Mouse (Mus musculus) olfactory bulb, adult 2 months (tissue): Measurements from ENCODE around the gene Socs1. TPM values are rescaled to one million over a fixed set of nuclear protein-coding genes. Genes with fewer than 3 reads are reported as not detected.

ENCODE experiments used
- H3K27ac ChIP-seq: fragments of 200-500 bp; 2 replicates; pipeline ENCODE4 v1.5.1; 2012; ENCODE audit warnings: low read depth, low read length; ENCODE audit not compliant: insufficient read depth
- H3K4me1 ChIP-seq: fragments of 200-500 bp; 2 replicates; pipeline ENCODE4 v1.6.1; 2012; ENCODE audit warnings: low read length; ENCODE audit not compliant: control insufficient read depth, insufficient read depth
- H3K4me3 ChIP-seq: fragments of 200-500 bp; 2 replicates; pipeline ENCODE4 v1.5.1; 2012; ENCODE audit warnings: mild to moderate bottlenecking, low read depth, low read length, moderate library complexity; ENCODE audit not compliant: insufficient read depth
- CTCF ChIP-seq: fragments of 200-500 bp; IDR thresholded peaks from 2 replicates; pipeline ENCODE4 v1.5.1; 2012; ENCODE audit warnings: low read depth, mild to moderate bottlenecking, low read length, moderate library complexity; ENCODE audit not compliant: insufficient read depth
- POLR2A ChIP-seq: fragments of 200-500 bp; IDR thresholded peaks from 2 replicates; pipeline ENCODE4 v1.6.1; 2012; ENCODE audit warnings: mild to moderate bottlenecking, low read depth, low read length, moderate library complexity; ENCODE audit not compliant: insufficient read depth
- WGBS: fragments of 180-500 bp; shearing (Covaris S2); methylation state at CpG from one replicate; pipeline ENCODE4 v1.1.7; 2018; 5-methylcytosine and 5-hydroxymethylcytosine counted together
- polyA plus RNA-seq: library from polyadenylated mRNA; stranded (reverse); fragments of >200 nt; gene quantifications from 2 replicates; pipeline ENCODE4 v1.2.4, GENCODE M21; 2012; ENCODE audit warnings: low replicate concordance; ENCODE audit not compliant: missing spikeins, insufficient read depth, insufficient read length

Socs1 gene
- polyA plus RNA-seq, 1 experiment = not detected

DNA sequence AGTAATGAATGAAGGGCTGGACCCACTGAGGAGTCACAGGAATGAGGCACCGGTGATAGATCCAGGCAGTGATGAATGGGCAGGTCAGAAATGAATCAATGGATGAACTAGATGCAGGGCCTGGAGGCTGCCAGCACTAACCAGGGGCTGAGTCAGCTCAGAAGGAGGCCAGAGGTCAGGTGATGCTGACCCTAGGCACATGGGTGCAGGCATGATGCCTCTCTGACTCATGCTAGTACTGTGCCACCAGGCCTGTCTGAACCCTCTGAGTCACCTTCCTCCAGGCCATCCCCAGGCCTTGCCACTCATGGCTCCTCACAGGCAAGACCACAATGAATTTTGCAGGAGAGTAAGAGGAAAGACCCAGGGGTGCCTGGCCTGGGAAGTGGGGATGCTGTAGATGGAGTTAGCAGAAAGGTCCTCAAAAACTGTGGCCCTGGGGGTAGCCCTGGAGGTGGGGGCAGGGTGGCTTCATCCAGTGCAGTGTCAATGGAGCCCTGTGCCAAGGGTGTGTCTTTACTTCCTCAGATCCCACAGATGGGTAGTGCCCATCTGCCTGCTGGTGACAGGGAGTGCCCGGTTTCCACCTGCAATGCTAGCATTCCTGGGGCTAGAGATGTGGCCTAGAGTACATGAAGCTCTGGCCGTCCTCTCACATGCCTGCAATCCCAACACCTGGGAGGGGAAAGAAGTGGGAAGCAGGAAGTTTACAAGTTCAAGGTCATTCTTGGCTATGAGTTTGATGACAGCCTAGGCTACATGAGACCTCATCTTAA lies 30.6 kb downstream of the Socs1 start:
- H3K27ac ChIP-seq = no peak overlapping the region
- no peak overlapping the region for H3K4me3 ChIP-seq
- peaks cover 5% of the 10 kb centered on the region for H3K4me1 ChIP-seq
- TF ChIP-seq CTCF = no peak
- no peak for TF ChIP-seq POLR2A
- whole genome bisulfite sequencing = 89% methylated on average over 3 of the region's 3 CpGs

DNA sequence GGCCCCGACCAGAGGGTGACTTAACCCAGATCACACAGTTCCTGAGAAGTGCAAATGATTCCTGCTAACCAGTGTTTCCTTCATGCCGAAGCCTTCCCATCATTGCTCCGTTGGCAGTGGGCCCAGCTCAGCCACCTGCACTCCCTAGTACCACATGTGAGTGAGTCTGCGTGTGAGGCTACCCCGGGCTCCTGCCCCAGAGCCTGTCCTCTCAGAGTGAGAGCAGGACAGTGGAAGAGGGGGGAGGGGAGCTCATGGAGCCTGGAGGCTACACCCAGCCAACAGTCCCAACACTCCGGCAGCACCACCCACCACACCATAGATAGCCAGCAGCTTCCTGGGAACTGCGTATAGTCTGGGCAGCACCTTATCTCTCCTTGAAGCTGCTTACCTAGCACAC lies 35.5 kb downstream of the Socs1 start:
- 40% methylated on average over 7 of the region's 7 CpGs for WGBS
- H3K27ac ChIP-seq = no peak overlapping the region
- H3K4me1 ChIP-seq = peaks cover 11% of the 10 kb centered on the region
- H3K4me3 ChIP-seq = no peak overlapping the region
- TF ChIP-seq CTCF (no peak), POLR2A (no peak)

DNA sequence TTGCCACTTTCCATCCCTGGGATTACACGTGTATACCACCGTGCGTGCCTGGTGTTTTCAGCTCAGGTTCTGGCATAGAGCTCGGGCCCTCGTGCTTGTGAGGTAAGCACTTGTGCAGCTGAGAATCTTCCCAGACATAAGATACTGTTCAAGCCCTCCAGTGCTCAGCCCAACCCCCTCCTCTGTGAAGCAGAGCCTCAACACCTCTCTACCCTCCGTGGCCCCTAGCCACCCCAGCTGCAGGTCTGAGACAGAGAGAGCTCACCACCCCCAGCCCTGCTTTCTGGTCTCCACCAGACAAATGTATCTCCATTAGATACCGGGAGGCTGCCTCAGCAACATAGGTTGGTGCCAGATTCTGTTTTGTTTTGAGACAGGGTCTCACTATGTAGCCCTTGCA lies 36.1 kb downstream of the Socs1 start:
- no peak for TF ChIP-seq CTCF
- TF ChIP-seq POLR2A = no peak
- H3K27ac ChIP-seq = no peak overlapping the region
- H3K4me3 ChIP-seq = no peak overlapping the region
- H3K4me1 ChIP-seq = peaks cover 11% of the 10 kb centered on the region
- 69% methylated on average over 7 of the region's 7 CpGs for WGBS

DNA sequence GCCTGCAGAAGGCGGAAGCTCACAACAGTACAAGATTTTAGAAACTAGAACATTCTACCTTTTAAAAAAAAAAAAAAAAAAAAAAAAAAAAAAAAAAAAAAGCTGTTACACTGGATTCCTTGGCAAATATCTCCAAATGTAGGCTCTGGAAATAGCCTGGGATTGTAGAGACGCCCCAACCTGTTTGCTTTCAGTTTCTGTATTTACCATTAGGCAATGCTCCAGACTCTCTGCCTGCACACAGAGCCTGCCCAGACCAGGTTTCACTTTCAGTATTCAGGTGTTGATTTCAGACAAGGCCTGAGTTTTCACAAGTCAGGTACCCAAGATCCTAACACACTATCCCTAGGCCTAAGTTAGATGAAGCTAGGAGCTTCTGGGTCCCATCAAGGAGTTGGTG lies 44.3 kb downstream of the Socs1 start:
- TF ChIP-seq POLR2A (no peak), CTCF (no peak)
- H3K4me3 ChIP-seq = no peak overlapping the region
- 89% methylated on average over 2 of the region's 2 CpGs for WGBS
- H3K27ac ChIP-seq = no peak overlapping the region
- peaks cover 7% of the 10 kb centered on the region for H3K4me1 ChIP-seq

DNA sequence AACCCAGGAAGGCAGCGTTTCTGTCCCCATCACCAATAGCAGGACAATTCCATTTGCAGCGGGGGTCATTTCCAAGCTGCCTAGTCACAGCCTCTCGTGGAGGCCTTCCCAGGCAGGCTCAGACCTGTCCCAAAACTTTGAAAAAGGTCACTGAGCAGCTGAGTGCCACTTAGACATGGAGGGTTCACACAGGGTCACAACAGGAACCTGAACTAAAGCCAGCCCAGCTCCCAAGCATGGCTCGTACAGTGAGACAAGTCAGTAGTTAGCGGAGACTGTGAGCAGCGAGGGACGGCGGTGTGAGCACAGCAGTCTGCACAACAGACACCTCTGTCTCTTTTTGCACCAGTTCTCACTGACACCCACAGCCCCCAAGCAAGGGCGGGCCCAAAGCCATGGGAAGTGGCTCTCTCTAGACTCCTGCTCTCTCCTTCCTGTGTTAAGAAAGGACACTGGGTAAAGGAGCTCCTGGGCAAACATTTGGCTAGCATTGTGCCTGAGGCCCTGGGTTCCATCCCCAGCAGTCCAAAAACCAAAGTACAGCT lies 45.4 kb downstream of the Socs1 start:
- Histone ChIP-seq H3K27ac (no peak overlapping the region), H3K4me1 (peaks cover 7% of the 10 kb centered on the region), H3K4me3 (no peak overlapping the region)
- WGBS = 66% methylated on average over 9 of the region's 9 CpGs
- TF ChIP-seq POLR2A = no peak
- TF ChIP-seq CTCF = no peak

DNA sequence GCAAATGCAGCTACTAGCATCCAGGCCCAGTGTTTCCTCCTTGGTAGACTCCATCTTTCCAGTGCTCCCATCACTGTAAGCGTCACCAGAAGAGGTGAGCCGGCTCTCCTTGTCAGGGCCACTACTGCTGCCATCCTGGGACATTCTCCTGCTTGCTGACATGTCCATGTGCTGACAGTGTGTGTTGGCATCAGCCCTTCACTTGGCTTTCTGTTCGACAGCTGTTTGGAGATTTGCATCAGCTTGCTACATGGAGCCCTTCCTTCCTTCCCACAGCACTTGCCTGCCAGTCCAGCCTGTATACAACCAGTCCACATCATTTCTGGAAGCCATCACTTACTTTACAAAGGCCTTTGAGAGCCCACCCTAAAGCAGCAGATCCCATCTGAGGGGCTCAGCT lies 46.5 kb downstream of the Socs1 start:
- H3K27ac ChIP-seq = no peak overlapping the region
- WGBS = 90% methylated on average over 3 of the region's 3 CpGs
- no peak overlapping the region for H3K4me3 ChIP-seq
- TF ChIP-seq POLR2A (no peak), CTCF (no peak)
- H3K4me1 ChIP-seq = peaks cover 7% of the 10 kb centered on the region

DNA sequence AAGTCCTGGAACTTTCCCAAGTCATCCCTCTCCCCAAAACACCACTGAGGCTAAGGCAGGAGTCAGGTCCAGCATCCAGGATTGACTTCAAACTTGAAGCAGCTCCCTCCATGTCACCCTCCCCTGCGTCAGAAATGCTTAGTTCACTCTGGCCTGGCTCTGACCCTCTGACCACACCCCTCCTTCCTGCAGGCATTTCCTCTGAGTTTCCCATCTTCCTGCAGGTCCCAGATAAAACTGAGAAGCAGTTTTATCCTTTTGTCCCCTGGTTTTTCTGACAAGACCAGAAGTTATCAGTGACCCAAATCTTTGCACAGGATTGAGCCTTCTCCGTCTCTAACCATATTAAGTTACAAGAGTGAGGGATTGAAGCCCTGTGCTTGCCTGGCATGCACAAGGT lies 47.8 kb downstream of the Socs1 start:
- TF ChIP-seq CTCF = no peak
- no peak for TF ChIP-seq POLR2A
- H3K4me3 ChIP-seq = no peak overlapping the region
- no peak overlapping the region for H3K27ac ChIP-seq
- peaks cover 7% of the 10 kb centered on the region for H3K4me1 ChIP-seq
- 82% methylated on average over 2 of the region's 2 CpGs for WGBS

DNA sequence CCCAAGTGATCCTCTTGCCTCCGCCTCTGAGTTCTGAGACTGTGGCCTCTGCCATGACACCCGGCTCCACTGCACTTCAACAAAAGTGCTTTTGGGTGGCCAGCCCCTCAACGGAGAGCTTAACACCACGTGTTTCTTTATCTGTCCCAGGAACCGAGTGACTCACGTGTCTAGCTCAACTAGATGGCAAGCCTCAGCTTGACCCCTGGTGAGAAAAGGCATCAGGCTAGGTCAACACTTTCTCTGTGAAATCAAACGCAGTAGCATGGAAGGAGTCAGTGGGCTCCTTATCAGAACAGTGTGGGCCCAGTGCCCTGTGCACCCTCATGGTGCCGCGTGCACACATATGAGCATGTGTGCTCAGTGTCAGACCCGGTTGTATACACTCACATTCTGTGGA lies 49.0 kb downstream of the Socs1 start:
- Histone ChIP-seq H3K4me3 (no peak overlapping the region), H3K4me1 (peaks cover 7% of the 10 kb centered on the region), H3K27ac (no peak overlapping the region)
- WGBS = 79% methylated on average over 10 of the region's 10 CpGs
- TF ChIP-seq POLR2A (no peak), CTCF (no peak)

DNA sequence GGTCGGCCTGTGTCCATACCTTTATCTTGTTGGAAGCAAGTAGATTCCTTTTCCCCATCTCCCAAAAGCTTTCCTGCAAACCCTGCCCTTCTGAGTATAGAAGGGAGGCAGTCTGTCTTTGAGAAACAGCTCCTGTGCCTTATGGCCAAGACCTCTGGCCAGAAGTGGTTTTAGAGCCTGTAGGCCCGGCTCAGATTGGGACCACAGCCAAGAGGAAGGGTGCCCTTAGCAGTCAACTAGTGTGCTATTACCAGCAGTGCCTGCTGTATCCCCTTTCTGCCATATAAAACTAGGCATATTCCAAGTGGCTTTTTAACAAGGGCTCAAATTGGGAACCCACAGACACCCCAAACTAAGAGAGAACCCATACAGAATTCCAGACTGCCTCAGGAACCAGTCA lies 49.6 kb downstream of the Socs1 start:
- no peak for TF ChIP-seq CTCF
- no peak for TF ChIP-seq POLR2A
- 63% methylated on average over 2 of the region's 2 CpGs for WGBS
- H3K4me3 ChIP-seq = no peak overlapping the region
- no peak overlapping the region for H3K27ac ChIP-seq
- peaks cover 10% of the 10 kb centered on the region for H3K4me1 ChIP-seq

DNA sequence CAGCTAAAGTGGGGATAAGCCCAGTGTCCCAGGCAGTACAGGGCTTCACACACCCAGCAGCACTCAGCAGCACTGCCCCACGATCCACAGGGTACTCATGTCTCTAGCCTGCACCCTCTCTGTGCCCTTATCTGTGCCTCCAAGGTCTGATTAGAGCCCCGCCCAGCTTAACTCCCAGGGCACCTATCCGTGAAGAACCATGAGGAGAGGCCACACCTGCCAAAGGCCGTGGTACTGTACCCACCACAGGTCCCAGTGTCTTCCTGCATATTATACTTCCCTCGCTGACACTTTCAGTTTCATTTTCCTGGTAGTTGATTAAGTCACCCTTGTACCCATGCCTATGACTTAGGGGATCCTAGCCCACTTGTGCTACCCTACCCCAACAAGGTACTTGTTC lies 52.9 kb downstream of the Socs1 start:
- TF ChIP-seq CTCF = no peak
- TF ChIP-seq POLR2A = no peak
- 0 out of 2 replicates have a peak, but pooled peaks cover 2% of the 10 kb centered on the region for H3K4me1 ChIP-seq
- WGBS = 93% methylated on average over 5 of the region's 5 CpGs
- H3K4me3 ChIP-seq = no peak overlapping the region
- H3K27ac ChIP-seq = no peak overlapping the region

Other genes starting within 250 kb of the Socs1 start
- gene Dexi, start 242.5 kb downstream of the Socs1 start, polyA plus RNA-seq = not detected in 2 replicates
- 285 and 796 TPM in 2 replicates for gene Clec16a, start 240.2 kb downstream of the Socs1 start, polyA plus RNA-seq
- gene Tnp2, start 3.1 kb upstream of the Socs1 start, polyA plus RNA-seq = not detected in 2 replicates
- gene Prm3, start 5.4 kb upstream of the Socs1 start, polyA plus RNA-seq = not detected in 2 replicates
- gene Prm2, start 10.6 kb upstream of the Socs1 start, polyA plus RNA-seq = not detected in 2 replicates
- not detected in 2 replicates for gene Prm1, start 20.3 kb upstream of the Socs1 start, polyA plus RNA-seq
- not detected in 2 replicates for gene Gm11172, start 27.4 kb upstream of the Socs1 start, polyA plus RNA-seq
- not detected in 2 replicates for gene Rmi2, start 49.5 kb upstream of the Socs1 start, polyA plus RNA-seq